Mouse (Mus musculus): Measurements from ENCODE around the gene Zfp383.
"Not testable (repeated sequence)": the region's sequence is repeated elsewhere in the genome, so short reads cannot be mapped to it uniquely, and the experiment has no call there.

Zfp383 gene

GRCm38 (mm10) chr7:29908130-29908950 lies at the start of gene Zfp383:
TSS of gene Zfp383 (plus strand) at chr7:29908223.
- DNase-seq, result peak; percentile 76 to 79

GRCm38 (mm10) chr7:29859532-29860517 lies 48.2 kb upstream of the Zfp383 start, which contains the start of gene Zfp420:
TSS of gene Zfp420 (plus strand) at chr7:29859979.
- peak; percentile 80 to 90 for DNase-seq

GRCm38 (mm10) chr7:29861660-29862059 lies 46.4 kb upstream of the Zfp383 start:
- DNase-seq, result no peak

GRCm38 (mm10) chr7:29874256-29874655 lies 33.8 kb upstream of the Zfp383 start:
- no peak for DNase-seq

GRCm38 (mm10) chr7:29877561-29877960 lies 30.5 kb upstream of the Zfp383 start:
- not testable (repeated sequence) for DNase-seq

GRCm38 (mm10) chr7:29880056-29880455 lies 28.0 kb upstream of the Zfp383 start:
- no peak for DNase-seq

- no peak for DNase-seq
Observed at GRCm38 (mm10) chr7:29880916-29881315, 27.1 kb upstream of the Zfp383 start.

- DNase-seq, result no peak
Observed at GRCm38 (mm10) chr7:29890501-29890900, 17.5 kb upstream of the Zfp383 start.

GRCm38 (mm10) chr7:29892756-29893155 lies 15.3 kb upstream of the Zfp383 start:
- no peak for DNase-seq

GRCm38 (mm10) chr7:29898351-29898750 lies 9.7 kb upstream of the Zfp383 start:
- DNase-seq, result no peak

GRCm38 (mm10) chr7:29904101-29904500 lies 3.9 kb upstream of the Zfp383 start:
- DNase-seq, result no peak

GRCm38 (mm10) chr7:29905966-29906681 lies 1.9 kb upstream of the Zfp383 start, which contains the start of gene Zfp27:
TSS of gene Zfp27 (minus strand) at chr7:29906572.
- DNase-seq, result peak; percentile 45 to 46

- DNase-seq, result no peak
Observed at GRCm38 (mm10) chr7:29906682-29907058, 1.4 kb upstream of the Zfp383 start.

- no peak for DNase-seq
Observed at GRCm38 (mm10) chr7:29907206-29907605, 817 bp upstream of the Zfp383 start.

GRCm38 (mm10) chr7:29910252-29910651 lies 2.2 kb downstream of the Zfp383 start:
- DNase-seq, result no peak

GRCm38 (mm10) chr7:29912172-29912571 lies 4.1 kb downstream of the Zfp383 start:
- no peak for DNase-seq

GRCm38 (mm10) chr7:29917371-29918061 lies 9.5 kb downstream of the Zfp383 start:
- no peak for DNase-seq

- DNase-seq, result no peak
Observed at GRCm38 (mm10) chr7:29918062-29918453, 10.0 kb downstream of the Zfp383 start.

GRCm38 (mm10) chr7:29921439-29922093 lies 13.5 kb downstream of the Zfp383 start:
- no peak for DNase-seq

GRCm38 (mm10) chr7:29922780-29923179 lies 14.8 kb downstream of the Zfp383 start:
- no peak for DNase-seq

- no peak for DNase-seq
Observed at GRCm38 (mm10) chr7:29938856-29939255, 30.8 kb downstream of the Zfp383 start.
